Mouse (Mus musculus) testis, adult 10 weeks (tissue): Measurements from ENCODE around the gene Gm5155. TPM values are rescaled to one million over a fixed set of nuclear protein-coding genes. Genes with fewer than 3 reads are reported as not detected.

ENCODE experiments used
- polyA plus RNA-seq: library from polyadenylated mRNA; stranded (reverse); fragments of 350-450 nt; fragmentation: Illumina TruSeq; extraction: RNeasy Lipid Tissue Mini Kit (QIAGEN cat#74804); gene quantifications from one replicate; pipeline ENCODE4 v1.2.3, GENCODE M21; 2014; ENCODE audit warnings: low read depth, low replicate concordance

Gene Gm5155
- not detected for polyA plus RNA-seq

DNA sequence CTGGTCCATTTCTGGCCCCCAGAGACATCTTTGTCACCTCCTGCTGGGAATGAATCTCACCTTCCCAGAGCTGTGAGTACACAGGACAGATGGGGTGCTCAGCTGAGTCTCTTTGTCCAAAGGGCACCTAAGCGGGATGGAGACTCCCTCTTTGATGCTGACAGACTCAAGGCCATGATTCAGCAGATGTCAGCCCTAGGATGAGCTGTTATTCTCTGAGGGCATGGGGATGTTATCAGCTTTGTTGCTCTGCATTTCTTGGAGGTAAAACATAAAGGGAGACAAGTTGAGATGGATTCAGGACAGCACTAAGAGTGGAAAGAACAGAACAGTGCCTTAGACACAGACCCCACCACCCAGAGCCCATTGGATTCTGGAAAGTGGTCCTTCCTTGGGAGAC lies at the start of gene Gm5155:
TSS of gene Gm5155 (plus strand) at position 301 of the 400 bp plus-strand sequence.

Other genes with a start within 250 kb of the Gm5155 start
- gene Ceacam5, start 158.5 kb upstream of the Gm5155 start, polyA plus RNA-seq: not detected
- gene Ceacam14, start 59.1 kb upstream of the Gm5155 start, polyA plus RNA-seq: not detected
- gene Ceacam11, start 100.4 kb downstream of the Gm5155 start, polyA plus RNA-seq: not detected
- not detected for gene Ceacam13, start 138.1 kb downstream of the Gm5155 start, polyA plus RNA-seq
- not detected for gene Ceacam12, start 194.2 kb downstream of the Gm5155 start, polyA plus RNA-seq